Mouse (Mus musculus) stomach, embryonic 14.5 days (tissue): ENCODE data around the gene Golm1. TPM values are rescaled to one million over a fixed set of nuclear protein-coding genes. Genes with fewer than 3 reads are reported as not detected.

Experiments
- ATAC-seq: fragments of 200-750 bp; cut with Nextera tagmentation; 2 replicates; pipeline ENCODE4 v1.8.0; 2017; ENCODE audit warnings: low read depth, moderate TSS enrichment; ENCODE audit not compliant: insufficient number of reproducible peaks, insufficient read depth, low FRiP score
- H3K27ac ChIP-seq: fragments of 300-500 bp; sonication (generic); 2 replicates; pipeline ENCODE4 v1.5.1; 2014; ENCODE audit warnings: mild to moderate bottlenecking, low read length, moderate library complexity, mixed read lengths
- H3K27me3 ChIP-seq: fragments of 300-500 bp; sonication (generic); 2 replicates; pipeline ENCODE4 v1.6.1; 2014; ENCODE audit warnings: low read length, control low read depth, mixed read lengths; ENCODE audit not compliant: control insufficient read depth, insufficient read depth
- H3K36me3 ChIP-seq: fragments of 300-500 bp; sonication (generic); 2 replicates; pipeline ENCODE4 v1.6.1; 2014; ENCODE audit warnings: mild to moderate bottlenecking, control low read depth, low read length, moderate library complexity, mixed read lengths; ENCODE audit not compliant: control insufficient read depth, insufficient read depth
- H3K4me1 ChIP-seq: fragments of 300-500 bp; sonication (generic); 2 replicates; pipeline ENCODE4 v1.6.1; 2014; ENCODE audit warnings: low read length, control low read depth, mixed read lengths; ENCODE audit not compliant: control insufficient read depth, insufficient read depth
- H3K4me2 ChIP-seq: fragments of 300-500 bp; sonication (generic); replicated peaks from 2 replicates; pipeline ENCODE4 v1.6.1; 2014; ENCODE audit warnings: low read depth, low read length, control low read depth
- H3K4me3 ChIP-seq: fragments of 300-500 bp; sonication (generic); 2 replicates; pipeline ENCODE4 v1.5.1; 2014; ENCODE audit warnings: low read depth, low read length, control low read depth
- H3K9ac ChIP-seq: fragments of 300-500 bp; sonication (generic); replicated peaks from 2 replicates; pipeline ENCODE4 v1.6.1; 2014; ENCODE audit warnings: low read depth, mild to moderate bottlenecking, control low read depth, low read length, moderate library complexity, mixed read lengths
- H3K9me3 ChIP-seq: fragments of 300-500 bp; sonication (generic); 2 replicates; pipeline ENCODE4 v1.6.1; 2016; ENCODE audit warnings: low read depth, low read length, control low read depth; ENCODE audit not compliant: control insufficient read depth
- WGBS: fragments of 180-500 bp; shearing (Covaris S2); extraction: QIAGEN DNeasy Blood & Tissue Kit; methylation state at CpG from one replicate; pipeline ENCODE4 v1.1.7; 2014; 5-methylcytosine and 5-hydroxymethylcytosine counted together
- polyA plus RNA-seq: library from polyadenylated mRNA; unstranded; fragments of >200 nt; fragmentation: Nextera tagmentation; extraction: Ambion mirVana; gene quantifications from 2 replicates; pipeline ENCODE4 v1.2.1, GENCODE M21; 2014

Golm1 gene
- polyA plus RNA-seq, 1 experiment from 2014 or later, result 95.7 TPM

DNA sequence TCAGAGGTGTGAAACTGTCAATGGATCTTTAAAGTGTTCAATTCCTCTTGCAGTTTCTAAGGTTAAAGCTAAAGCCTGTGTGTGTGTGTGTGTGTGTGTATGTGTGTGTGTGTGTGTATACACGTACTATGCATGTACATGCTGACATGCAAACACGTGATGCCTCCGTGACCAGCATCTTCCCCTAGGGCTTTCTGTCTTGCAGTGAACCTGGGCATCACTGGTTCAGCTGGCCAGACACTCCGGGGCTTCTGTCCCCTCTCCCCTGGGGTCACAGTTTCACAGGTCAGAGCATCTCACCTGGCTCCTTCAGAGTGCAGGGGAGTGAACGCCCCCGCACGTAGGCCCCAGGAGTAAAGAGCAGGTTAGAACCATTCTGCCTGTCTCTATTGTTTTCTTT is 2.0 kb downstream of the Golm1 start:
- H3K4me2 ChIP-seq, result peak overlapping the region; percentile 49
- H3K9me3 ChIP-seq, result no peaks in the 10 kb centered on the region
- no peak overlapping the region for H3K9ac ChIP-seq
- H3K4me1 ChIP-seq, result peaks cover 15% of the 10 kb centered on the region
- no peaks in the 10 kb centered on the region for H3K36me3 ChIP-seq
- H3K27ac ChIP-seq, result no peak overlapping the region
- no peak for ATAC-seq
- 51% methylated on average over 7 of the region's 7 CpGs for WGBS
- H3K27me3 ChIP-seq, result no peaks in the 10 kb centered on the region
- H3K4me3 ChIP-seq, result no peak overlapping the region

DNA sequence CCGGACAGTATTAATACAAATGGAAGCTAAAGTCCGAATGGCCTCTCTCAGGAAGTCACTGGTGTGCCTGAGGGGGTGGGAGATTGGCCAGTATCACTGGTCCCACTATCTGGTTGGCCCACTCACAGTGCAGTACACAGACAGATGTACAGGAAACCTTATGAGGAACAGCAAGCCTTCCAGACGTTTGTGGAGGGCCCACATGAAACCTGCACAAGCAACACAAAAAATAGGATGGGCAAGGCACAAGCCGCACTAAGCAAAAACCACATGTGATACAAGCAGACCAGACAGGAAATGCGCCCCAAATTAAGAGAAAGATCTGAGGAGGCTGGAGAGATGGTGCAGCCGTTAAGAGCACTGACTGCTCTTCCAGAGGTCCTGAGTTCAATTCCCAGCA is 3.4 kb downstream of the Golm1 start:
- no peak overlapping the region for H3K4me3 ChIP-seq
- no peaks in the 10 kb centered on the region for H3K27me3 ChIP-seq
- ATAC-seq, result no peak
- H3K27ac ChIP-seq, result no peak overlapping the region
- H3K9me3 ChIP-seq, result no peaks in the 10 kb centered on the region
- 65% methylated on average over 6 of the region's 6 CpGs for WGBS
- no peaks in the 10 kb centered on the region for H3K36me3 ChIP-seq
- no peak overlapping the region for H3K4me2 ChIP-seq
- no peak overlapping the region for H3K9ac ChIP-seq
- H3K4me1 ChIP-seq, result peaks cover 17% of the 10 kb centered on the region

DNA sequence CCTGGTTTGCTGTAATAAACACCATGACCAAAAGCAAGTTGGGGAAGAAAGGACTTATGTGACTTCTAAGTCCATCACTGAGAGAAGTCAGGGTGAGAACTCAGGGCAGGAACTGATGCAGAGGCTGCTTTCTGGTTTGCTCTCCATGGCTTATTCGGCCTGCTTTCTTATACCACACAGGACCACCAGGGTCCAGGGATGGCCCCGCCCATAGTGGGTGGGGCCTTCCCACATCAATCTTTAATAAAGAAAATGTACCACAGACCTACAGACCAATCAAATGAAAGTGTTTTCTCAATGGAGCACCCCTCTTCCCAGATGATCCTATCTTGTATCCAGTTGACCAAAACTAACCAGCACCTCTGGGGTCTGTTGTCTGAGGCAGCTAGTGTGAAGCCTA is 4.1 kb downstream of the Golm1 start:
- no peak for ATAC-seq
- Histone ChIP-seq H3K4me2 (no peak overlapping the region), H3K4me1 (peaks cover 17% of the 10 kb centered on the region), H3K27ac (no peak overlapping the region), H3K27me3 (no peaks in the 10 kb centered on the region), H3K4me3 (no peak overlapping the region), H3K9ac (no peak overlapping the region), H3K36me3 (no peaks in the 10 kb centered on the region), H3K9me3 (no peaks in the 10 kb centered on the region)
- 68% methylated on average over 2 of the region's 2 CpGs for WGBS

DNA sequence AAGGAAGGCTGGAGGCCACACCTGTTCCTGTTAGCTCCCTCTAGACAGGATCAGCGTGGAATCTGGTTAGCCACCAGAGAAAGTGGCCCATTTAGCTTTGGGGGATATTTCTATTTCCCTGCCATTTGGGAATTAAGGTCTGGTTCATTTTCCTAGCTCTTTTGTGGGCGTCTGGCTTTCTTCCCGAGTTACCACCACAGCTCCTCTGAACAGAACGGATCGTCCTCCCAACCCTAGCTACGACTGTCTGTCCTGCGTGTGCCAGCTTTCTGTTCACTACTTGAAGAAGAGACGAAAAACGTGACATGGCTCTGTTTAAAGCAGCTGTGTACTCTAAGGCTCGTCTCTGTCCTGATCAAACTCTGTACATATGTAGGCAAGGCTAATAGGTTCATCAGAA is 5.7 kb downstream of the Golm1 start:
- no peaks in the 10 kb centered on the region for H3K27me3 ChIP-seq
- no peak overlapping the region for H3K9ac ChIP-seq
- H3K4me1 ChIP-seq, result peaks cover 17% of the 10 kb centered on the region
- no peak overlapping the region for H3K4me2 ChIP-seq
- no peaks in the 10 kb centered on the region for H3K9me3 ChIP-seq
- H3K27ac ChIP-seq, result no peak overlapping the region
- 91% methylated on average over 10 of the region's 10 CpGs for WGBS
- H3K4me3 ChIP-seq, result no peak overlapping the region
- H3K36me3 ChIP-seq, result no peaks in the 10 kb centered on the region; the same call in 1 of the 2 replicates
- ATAC-seq, result no peak

DNA sequence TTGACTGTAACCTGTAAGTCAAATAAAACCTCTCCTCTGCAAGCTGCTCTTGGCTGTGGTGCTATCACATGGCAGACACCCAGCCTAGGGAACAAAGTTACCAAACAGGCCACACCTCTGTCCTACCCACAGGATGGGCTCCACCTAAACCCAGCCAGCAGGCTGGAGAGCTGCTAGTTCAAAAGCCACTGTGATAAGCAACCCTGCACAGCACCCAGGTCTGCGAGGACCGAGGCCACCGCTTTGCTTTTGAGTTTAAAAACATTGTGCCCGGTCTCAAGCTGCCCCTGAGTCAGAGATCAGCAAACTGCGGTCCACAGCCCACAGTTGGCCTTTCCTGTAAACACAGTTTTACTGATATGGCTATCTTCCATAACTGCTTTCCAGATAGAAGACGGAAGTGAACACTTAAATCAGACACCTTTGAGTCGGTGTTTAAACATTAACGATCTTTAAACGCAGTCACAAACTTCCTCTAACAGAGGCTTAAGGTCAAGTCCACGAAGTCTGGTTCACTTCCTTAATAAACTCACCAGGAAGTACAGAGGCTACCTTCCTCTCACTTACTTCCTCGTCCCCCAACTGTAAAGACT is 7.0 kb downstream of the Golm1 start:
- H3K4me2 ChIP-seq, result no peak overlapping the region
- H3K27me3 ChIP-seq, result no peaks in the 10 kb centered on the region
- H3K9ac ChIP-seq, result no peak overlapping the region
- H3K4me3 ChIP-seq, result no peak overlapping the region
- H3K36me3 ChIP-seq, result peaks cover 6% of the 10 kb centered on the region
- 41% methylated on average over 11 of the region's 11 CpGs for WGBS
- ATAC-seq, result peak; percentile 91
- H3K4me1 ChIP-seq, result peaks cover 8% of the 10 kb centered on the region
- peak overlapping the region; percentile 75 for H3K27ac ChIP-seq
- no peaks in the 10 kb centered on the region for H3K9me3 ChIP-seq

DNA sequence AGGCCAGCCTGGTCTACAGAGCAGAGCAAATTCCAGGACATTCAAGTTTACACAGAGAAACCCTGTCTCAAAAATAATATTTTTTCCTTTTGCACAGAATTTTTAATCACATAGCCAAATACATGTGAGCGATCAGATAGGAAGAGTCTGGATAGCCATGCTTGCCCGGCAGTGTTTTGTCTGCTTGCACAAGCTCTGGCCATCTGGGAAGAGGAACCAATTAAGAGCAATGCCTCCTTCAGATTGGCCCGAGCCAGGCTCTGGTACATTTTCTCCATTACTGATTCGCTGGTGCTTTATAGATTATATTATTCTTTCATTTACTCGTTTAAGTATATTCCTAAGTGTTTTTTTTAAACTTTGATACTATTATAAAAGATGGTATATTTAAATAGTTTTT is 7.8 kb downstream of the Golm1 start:
- Histone ChIP-seq H3K4me3 (no peak overlapping the region), H3K27me3 (no peaks in the 10 kb centered on the region), H3K9me3 (no peaks in the 10 kb centered on the region), H3K4me1 (0 out of 2 replicates have a peak, but pooled peaks cover 6% of the 10 kb centered on the region), H3K4me2 (no peak overlapping the region), H3K36me3 (peaks cover 6% of the 10 kb centered on the region), H3K27ac (0 out of 2 replicates have a peak overlapping the region, but pooled peaks have one; percentile 18), H3K9ac (no peak overlapping the region)
- WGBS, result 84% methylated on average over 5 of the region's 5 CpGs
- no peak for ATAC-seq

DNA sequence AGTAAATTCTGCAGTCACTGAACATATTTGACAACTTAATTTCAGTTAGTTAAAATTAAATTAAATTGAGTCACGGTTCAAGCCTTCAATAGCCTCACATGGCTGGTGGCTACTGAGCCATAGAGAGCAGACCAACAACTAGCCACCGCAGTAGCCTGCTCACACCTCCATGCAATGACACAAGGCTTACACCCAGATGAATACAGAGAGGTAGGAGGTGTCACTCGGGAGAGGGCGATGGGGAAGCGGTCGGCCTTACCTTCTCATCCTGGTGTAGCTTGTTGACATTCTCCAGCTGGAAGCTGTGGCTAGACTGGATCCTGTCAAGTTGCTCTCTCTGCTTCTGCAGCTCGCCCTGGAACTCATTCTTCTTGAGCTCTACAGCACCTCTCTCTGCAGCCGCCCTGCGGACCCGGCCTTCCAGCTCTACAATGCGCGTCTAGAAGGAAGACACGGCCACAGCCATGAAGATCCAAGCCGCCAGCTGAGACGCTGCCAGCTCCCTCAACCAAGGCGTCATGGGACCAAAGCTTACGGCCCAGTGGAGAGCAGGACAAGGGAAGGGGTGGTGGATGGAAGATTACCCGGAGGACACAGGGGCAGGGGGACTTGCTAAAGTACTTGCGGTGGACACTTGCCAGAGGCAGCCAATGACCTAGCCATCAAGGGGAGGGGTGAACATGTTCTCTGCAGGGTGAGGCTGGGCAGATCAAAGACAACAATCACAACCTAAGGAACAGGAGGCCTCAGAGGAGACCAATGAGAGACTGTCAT is 11.5 kb downstream of the Golm1 start:
- Histone ChIP-seq H3K36me3 (peaks cover 6% of the 10 kb centered on the region), H3K9ac (no peak overlapping the region), H3K4me3 (no peak overlapping the region), H3K4me2 (no peak overlapping the region), H3K4me1 (0 out of 2 replicates have a peak, but pooled peaks cover 6% of the 10 kb centered on the region), H3K27me3 (no peaks in the 10 kb centered on the region), H3K27ac (no peak overlapping the region), H3K9me3 (no peaks in the 10 kb centered on the region)
- no peak for ATAC-seq
- WGBS, result 86% methylated on average over 19 of the region's 19 CpGs

DNA sequence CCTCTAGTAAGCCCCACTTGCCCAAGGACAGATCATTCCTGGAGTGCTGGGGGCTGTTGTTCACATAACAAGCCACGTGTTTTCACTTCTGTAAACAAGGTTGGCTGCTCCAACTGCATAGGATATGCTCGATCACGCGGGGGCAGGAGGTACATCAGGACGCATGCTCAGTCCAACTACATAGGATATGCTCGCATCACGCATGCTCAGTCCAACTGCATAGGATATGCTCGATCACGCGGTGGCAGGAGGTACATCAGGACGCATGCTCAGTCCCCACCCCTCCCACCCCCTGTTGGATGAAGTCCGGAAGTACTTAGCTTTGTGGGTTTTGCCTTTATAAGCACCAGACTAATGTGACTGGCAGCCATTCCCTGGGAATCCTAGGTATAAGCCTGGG is 13.6 kb downstream of the Golm1 start:
- 91% methylated on average over 12 of the region's 12 CpGs for WGBS
- Histone ChIP-seq H3K27me3 (no peaks in the 10 kb centered on the region), H3K4me1 (no peaks in the 10 kb centered on the region), H3K4me3 (no peak overlapping the region), H3K9ac (no peak overlapping the region), H3K4me2 (no peak overlapping the region), H3K36me3 (peaks cover 6% of the 10 kb centered on the region), H3K9me3 (no peaks in the 10 kb centered on the region), H3K27ac (no peak overlapping the region)
- ATAC-seq, result no peak
